Mouse (Mus musculus) thymus, adult 2 months (tissue): ENCODE data around the gene Mob1a.

Experiments
- CTCF ChIP-seq: fragments of 200-500 bp; IDR thresholded peaks from 2 replicates; pipeline ENCODE4 v1.5.1; 2012; ENCODE audit warnings: mild to moderate bottlenecking, control low read depth, low read length, moderate library complexity, borderline replicate concordance; ENCODE audit not compliant: control insufficient read depth, poor library complexity, insufficient read depth; ENCODE audit errors: extremely low read depth
- POLR2A ChIP-seq: fragments of 200-500 bp; IDR thresholded peaks from 2 replicates; pipeline ENCODE4 v1.6.1; 2012; ENCODE audit warnings: mild to moderate bottlenecking, low read length, control low read depth, moderate library complexity; ENCODE audit not compliant: control insufficient read depth, poor library complexity, insufficient read depth; ENCODE audit errors: extremely low read depth

DNA sequence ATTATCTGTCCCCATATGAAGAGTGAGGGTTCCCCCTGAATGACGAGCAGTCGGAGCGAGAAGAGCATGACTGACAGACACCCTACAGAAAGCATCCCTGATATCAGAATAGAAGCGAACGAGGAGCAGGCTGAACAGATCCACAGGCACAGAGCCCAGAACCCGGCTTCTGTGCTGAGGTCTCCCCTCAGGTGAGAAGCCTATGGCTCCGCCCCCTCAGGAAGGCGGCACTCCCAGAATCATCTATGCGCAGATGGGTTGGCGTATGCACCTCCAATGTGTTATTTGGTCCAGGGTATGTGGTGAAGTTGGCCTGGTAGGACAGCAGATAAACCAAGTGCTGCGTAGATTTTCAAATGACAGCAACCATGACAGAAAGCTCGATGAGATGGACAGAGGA, 37.3 kb downstream of the Mob1a start:
- TF ChIP-seq POLR2A (no peak), CTCF (no peak)
